Mouse (Mus musculus) olfactory bulb, adult 2 months (tissue): ENCODE data around the gene Il2ra.

Experiments
- CTCF ChIP-seq: fragments of 200-500 bp; IDR thresholded peaks from 2 replicates; pipeline ENCODE4 v1.5.1; 2012; ENCODE audit warnings: low read depth, mild to moderate bottlenecking, low read length, moderate library complexity; ENCODE audit not compliant: insufficient read depth
- POLR2A ChIP-seq: fragments of 200-500 bp; IDR thresholded peaks from 2 replicates; pipeline ENCODE4 v1.6.1; 2012; ENCODE audit warnings: mild to moderate bottlenecking, low read depth, low read length, moderate library complexity; ENCODE audit not compliant: insufficient read depth

GRCm38 (mm10) chr2:11687436-11687835 is 44.8 kb downstream of the Il2ra start:
- TF ChIP-seq CTCF: no peak
- no peak for TF ChIP-seq POLR2A
